In the genomic region with DNA sequence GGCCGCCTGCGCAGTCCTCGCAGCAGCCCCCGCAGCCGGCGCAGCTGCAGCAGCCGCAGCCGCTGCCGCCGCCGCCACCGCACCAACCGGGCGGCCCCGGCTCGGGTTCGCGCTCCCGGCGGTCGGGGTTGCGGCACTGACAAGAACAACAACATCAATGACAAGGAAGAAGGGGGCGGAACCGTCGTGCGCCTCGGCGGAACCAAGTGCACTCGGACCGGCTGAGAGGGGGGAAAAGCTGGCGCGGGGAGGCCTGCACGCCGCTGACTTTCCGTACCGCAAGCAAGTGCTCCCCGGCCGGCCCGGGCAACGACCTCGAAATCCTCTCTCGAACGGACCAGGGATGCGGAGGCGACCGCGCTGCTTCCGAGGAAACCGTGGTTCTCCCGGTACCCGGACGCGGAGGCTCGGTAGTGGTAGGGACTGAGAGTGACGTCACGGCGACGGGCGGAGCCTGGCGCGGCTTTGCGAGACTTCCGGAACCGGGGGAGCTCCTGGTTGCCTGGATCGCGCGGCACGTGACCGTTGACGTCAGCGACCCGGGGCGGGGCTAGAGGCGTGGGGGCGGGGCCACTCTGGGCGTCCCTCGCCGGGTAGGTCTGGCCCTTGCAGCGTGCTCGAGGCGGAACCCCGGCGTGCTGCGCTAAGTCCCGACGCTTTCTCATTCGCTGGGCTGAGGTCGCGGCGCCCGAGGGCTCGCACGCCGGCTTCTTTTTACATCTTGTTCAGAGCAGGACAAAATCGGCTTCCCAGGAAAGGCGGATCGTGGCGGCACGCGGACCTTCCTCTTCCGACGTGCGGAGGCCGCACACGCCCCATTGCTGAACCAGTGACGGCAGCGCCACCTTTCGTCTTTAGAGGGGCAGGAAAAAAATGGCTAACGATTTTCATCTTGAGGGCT, we compare ENCODE assay signal across 1 mouse cellular context.
TF ChIP-seq lines count a peak whose summit lies in the region.

A gene (minus strand): TSS at position 401 of the 901 bp plus-strand sequence.

TF ChIP-seq in myocyte, 11 proteins besides CTCF, POLR2A, EP300 and RAD21 (continued from another document):
- TF ChIP-seq POLR2AphosphoS2 (IDR thresholded peaks at IDR 0.05; ENCODE audit: insufficient read length, low read depth) (peak; percentile 88), E2F4 (IDR thresholded peaks at IDR 0.05; ENCODE audit: insufficient read depth) (peak; percentile 7), MAX (IDR thresholded peaks at IDR 0.05; ENCODE audit: low read depth) (peak; percentile 42), MYOD1 (IDR thresholded peaks at IDR 0.05; ENCODE audit: control insufficient read depth in 1 of 3, insufficient read length in 2 of 3, low read depth in 2 of 3) (peak in 1 of 3 experiments; percentile 58), USF1 (IDR thresholded peaks at IDR 0.05; ENCODE audit: low read depth) (peak; percentile 92)
TF ChIP-seq in myocyte: peak in this region for 6.
